Mouse (Mus musculus): Measurements from ENCODE around the gene Dexi. TPM values are rescaled to one million over a fixed set of nuclear protein-coding genes. Genes with fewer than 3 reads are reported as not detected.

Dexi gene
- polyA plus RNA-seq, 1 experiment, result 38.3 TPM

GRCm38 (mm10) chr16:10574936-10575335, 32.1 kb upstream of the Dexi start:
- TF ChIP-seq CTCF (IDR thresholded peaks at IDR 0.05; ENCODE audit: extremely low read depth, insufficient read length, insufficient replicate concordance, low read depth, low read length) (no peak), POLR2A (IDR thresholded peaks at IDR 0.05; ENCODE audit: low read depth, low read length) (no peak)
- Histone ChIP-seq H3K36me3 (ENCODE audit: control insufficient read depth, insufficient read depth, low read length) (peaks cover 34% of the 10 kb centered on the region), H3K27me3 (ENCODE audit: control insufficient read depth, insufficient read depth, low read length) (no peaks in the 10 kb centered on the region), H3K27ac (ENCODE audit: insufficient read depth, low read depth, low read length) (no peak overlapping the region), H3K4me1 (ENCODE audit: control insufficient read depth, insufficient read depth, insufficient read length, low read length) (no peaks in the 10 kb centered on the region), H3K4me3 (ENCODE audit: low read depth, low read length) (no peak overlapping the region)
- 82% methylated on average over 2 of the region's 2 CpGs for WGBS

- 50% methylated on average over 2 of the region's 2 CpGs for WGBS
- Histone ChIP-seq H3K36me3 (ENCODE audit: control insufficient read depth, insufficient read depth, low read length) (peaks cover 34% of the 10 kb centered on the region), H3K4me3 (ENCODE audit: low read depth, low read length) (no peak overlapping the region), H3K27me3 (ENCODE audit: control insufficient read depth, insufficient read depth, low read length) (no peaks in the 10 kb centered on the region), H3K27ac (ENCODE audit: insufficient read depth, low read depth, low read length) (no peak overlapping the region), H3K4me1 (ENCODE audit: control insufficient read depth, insufficient read depth, insufficient read length, low read length) (no peaks in the 10 kb centered on the region)
- TF ChIP-seq CTCF (IDR thresholded peaks at IDR 0.05; ENCODE audit: extremely low read depth, insufficient read length, insufficient replicate concordance, low read depth, low read length) (peak; percentile 32; the same call in 1 of the 2 replicates), POLR2A (IDR thresholded peaks at IDR 0.05; ENCODE audit: low read depth, low read length) (no peak)
Measured at GRCm38 (mm10) chr16:10571820-10572219, 29.0 kb upstream of the Dexi start.

DNA sequence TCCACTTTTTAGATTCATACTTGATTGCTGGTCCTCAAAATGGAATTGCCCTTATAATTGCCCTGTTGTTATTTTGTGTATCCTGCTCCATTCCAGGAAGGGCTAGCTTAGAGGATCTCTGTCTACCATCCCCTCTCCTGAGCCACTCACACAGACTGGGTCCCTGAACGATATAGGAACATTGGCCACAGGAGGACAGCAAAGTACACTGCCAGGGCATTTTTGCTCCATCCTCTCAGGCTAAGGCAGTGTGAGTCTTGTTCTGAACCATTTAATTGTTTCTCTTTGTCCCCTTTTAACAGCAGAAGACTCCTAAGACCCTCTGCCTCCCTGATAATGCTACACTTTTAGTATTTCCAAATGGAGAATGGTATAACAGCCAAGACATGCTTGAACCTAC, 27.9 kb upstream of the Dexi start:
- H3K4me3 ChIP-seq (ENCODE audit: low read depth, low read length), result no peak overlapping the region
- peaks cover 33% of the 10 kb centered on the region for H3K36me3 ChIP-seq (ENCODE audit: control insufficient read depth, insufficient read depth, low read length)
- WGBS, result 68% methylated on average over 1 of the region's 1 CpGs
- TF ChIP-seq POLR2A (IDR thresholded peaks at IDR 0.05; ENCODE audit: low read depth, low read length) (no peak), CTCF (IDR thresholded peaks at IDR 0.05; ENCODE audit: extremely low read depth, insufficient read length, insufficient replicate concordance, low read depth, low read length) (no peak)
- no peaks in the 10 kb centered on the region for H3K4me1 ChIP-seq (ENCODE audit: control insufficient read depth, insufficient read depth, insufficient read length, low read length)
- no peaks in the 10 kb centered on the region for H3K27me3 ChIP-seq (ENCODE audit: control insufficient read depth, insufficient read depth, low read length)
- H3K27ac ChIP-seq (ENCODE audit: insufficient read depth, low read depth, low read length), result no peak overlapping the region

DNA sequence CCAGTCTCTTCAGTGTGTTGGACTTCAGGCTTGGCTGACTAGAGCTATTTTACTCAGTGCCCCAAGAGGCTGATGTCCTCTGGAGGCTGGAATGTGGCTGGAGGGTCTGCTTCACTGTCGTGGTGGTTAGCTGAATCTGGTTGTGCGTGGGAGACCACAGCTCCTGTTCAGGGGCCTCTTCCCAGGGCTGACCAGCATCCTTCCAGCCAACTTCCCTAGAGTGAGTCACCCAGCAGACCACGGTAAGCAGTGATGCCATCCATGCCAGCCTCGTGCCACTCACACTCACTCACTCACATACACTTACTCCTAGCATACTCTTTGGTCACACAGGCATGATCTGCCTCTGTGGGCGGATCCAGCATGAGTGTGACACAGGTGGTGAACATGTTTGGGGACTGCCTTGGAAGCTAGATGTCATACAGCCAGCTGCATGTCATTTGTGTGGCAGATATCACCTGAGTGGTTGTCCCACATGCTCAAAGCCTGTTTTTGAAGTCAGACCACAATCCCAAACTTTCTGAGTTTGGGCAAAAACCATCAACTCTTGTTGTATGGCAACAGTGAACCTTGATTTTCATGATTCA, 27.0 kb upstream of the Dexi start:
- Histone ChIP-seq H3K4me3 (ENCODE audit: low read depth, low read length) (no peak overlapping the region), H3K36me3 (ENCODE audit: control insufficient read depth, insufficient read depth, low read length) (peaks cover 33% of the 10 kb centered on the region), H3K27ac (ENCODE audit: insufficient read depth, low read depth, low read length) (no peak overlapping the region), H3K27me3 (ENCODE audit: control insufficient read depth, insufficient read depth, low read length) (no peaks in the 10 kb centered on the region), H3K4me1 (ENCODE audit: control insufficient read depth, insufficient read depth, insufficient read length, low read length) (no peaks in the 10 kb centered on the region)
- WGBS, result 83% methylated on average over 5 of the region's 5 CpGs
- TF ChIP-seq POLR2A (IDR thresholded peaks at IDR 0.05; ENCODE audit: low read depth, low read length) (no peak), CTCF (IDR thresholded peaks at IDR 0.05; ENCODE audit: extremely low read depth, insufficient read length, insufficient replicate concordance, low read depth, low read length) (no peak)

DNA sequence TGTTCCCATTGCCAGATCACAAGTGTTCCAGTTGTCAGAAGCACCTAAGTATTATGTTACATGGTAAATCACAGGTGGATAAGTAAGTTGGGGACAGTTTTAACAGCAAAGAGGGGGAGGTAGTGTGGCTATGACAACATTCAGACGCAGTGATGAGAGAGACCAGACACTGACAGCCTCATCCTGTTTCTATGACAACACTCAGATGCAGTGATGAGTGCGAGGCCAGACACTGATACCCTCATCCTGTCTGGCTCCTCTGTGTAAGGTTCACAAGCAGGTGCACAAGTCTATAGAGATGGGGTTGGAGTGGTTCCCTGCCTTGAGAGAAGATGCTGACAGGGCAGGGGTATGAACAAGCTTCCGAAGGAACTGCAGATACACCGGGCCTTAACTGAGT, 24.3 kb upstream of the Dexi start:
- Histone ChIP-seq H3K4me3 (ENCODE audit: low read depth, low read length) (no peak overlapping the region), H3K27ac (ENCODE audit: insufficient read depth, low read depth, low read length) (no peak overlapping the region), H3K27me3 (ENCODE audit: control insufficient read depth, insufficient read depth, low read length) (no peaks in the 10 kb centered on the region), H3K4me1 (ENCODE audit: control insufficient read depth, insufficient read depth, insufficient read length, low read length) (no peaks in the 10 kb centered on the region), H3K36me3 (ENCODE audit: control insufficient read depth, insufficient read depth, low read length) (peaks cover 25% of the 10 kb centered on the region)
- TF ChIP-seq POLR2A (IDR thresholded peaks at IDR 0.05; ENCODE audit: low read depth, low read length) (no peak), CTCF (IDR thresholded peaks at IDR 0.05; ENCODE audit: extremely low read depth, insufficient read length, insufficient replicate concordance, low read depth, low read length) (no peak)
- 95% methylated on average over 4 of the region's 4 CpGs for WGBS

- 47% methylated on average over 4 of the region's 4 CpGs for WGBS
- Histone ChIP-seq H3K27me3 (ENCODE audit: control insufficient read depth, insufficient read depth, low read length) (no peaks in the 10 kb centered on the region), H3K36me3 (ENCODE audit: control insufficient read depth, insufficient read depth, low read length) (peaks cover 30% of the 10 kb centered on the region), H3K27ac (ENCODE audit: insufficient read depth, low read depth, low read length) (no peak overlapping the region), H3K4me3 (ENCODE audit: low read depth, low read length) (no peak overlapping the region), H3K4me1 (ENCODE audit: control insufficient read depth, insufficient read depth, insufficient read length, low read length) (no peaks in the 10 kb centered on the region)
- TF ChIP-seq POLR2A (IDR thresholded peaks at IDR 0.05; ENCODE audit: low read depth, low read length), result no peak
- TF ChIP-seq CTCF (IDR thresholded peaks at IDR 0.05; ENCODE audit: extremely low read depth, insufficient read length, insufficient replicate concordance, low read depth, low read length), result peak; percentile 97
Measured at GRCm38 (mm10) chr16:10565278-10565885, 22.5 kb upstream of the Dexi start.

DNA sequence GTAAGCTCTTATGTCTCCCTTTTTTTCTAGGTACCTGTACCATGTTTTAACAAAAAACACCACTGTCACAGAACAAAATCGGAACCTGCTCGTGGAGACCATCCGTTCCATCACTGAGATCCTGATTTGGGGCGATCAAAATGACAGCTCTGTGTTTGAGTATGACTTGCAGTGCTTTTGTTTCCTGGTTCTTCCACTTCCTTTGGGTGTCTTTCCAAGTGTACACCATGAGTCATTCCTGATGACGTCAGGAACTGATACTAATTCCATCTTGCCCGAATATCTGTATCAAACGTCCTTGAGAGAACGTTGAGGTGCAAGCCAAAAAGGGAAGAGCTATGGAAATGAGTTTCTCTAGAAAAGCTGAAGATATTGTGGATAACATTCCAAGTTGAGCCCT, 17.1 kb upstream of the Dexi start:
- Histone ChIP-seq H3K27ac (ENCODE audit: insufficient read depth, low read depth, low read length) (no peak overlapping the region), H3K4me1 (ENCODE audit: control insufficient read depth, insufficient read depth, insufficient read length, low read length) (peaks cover 12% of the 10 kb centered on the region; the same call in 1 of the 2 replicates), H3K4me3 (ENCODE audit: low read depth, low read length) (no peak overlapping the region), H3K36me3 (ENCODE audit: control insufficient read depth, insufficient read depth, low read length) (peaks cover 21% of the 10 kb centered on the region), H3K27me3 (ENCODE audit: control insufficient read depth, insufficient read depth, low read length) (no peaks in the 10 kb centered on the region)
- 49% methylated on average over 8 of the region's 8 CpGs for WGBS
- TF ChIP-seq POLR2A (IDR thresholded peaks at IDR 0.05; ENCODE audit: low read depth, low read length) (no peak), CTCF (IDR thresholded peaks at IDR 0.05; ENCODE audit: extremely low read depth, insufficient read length, insufficient replicate concordance, low read depth, low read length) (no peak)
